Mouse (Mus musculus): ENCODE results near the gene Myadm. TPM values are rescaled to one million over a fixed set of nuclear protein-coding genes. Genes with fewer than 3 reads are reported as not detected.
"Not testable (repeated sequence)": the region's sequence is repeated elsewhere in the genome, so short reads cannot be mapped to it uniquely, and the experiment has no call there.

Myadm gene
- 100 to 1,000 TPM; 109 to 122 TPM for total RNA-seq (2021)
- long read RNA-seq, experiment 1, full-length matches to known transcripts: 106 of 128 reads
- long read RNA-seq, experiment 1, partial matches to known transcripts: 19 of 128 reads
- long read RNA-seq, experiment 1, other reads (novel, unspliced or antisense): 3 of 128 reads
- long read RNA-seq, experiment 2, full-length matches to known transcripts: 45 of 62 reads
- long read RNA-seq, experiment 2, partial matches to known transcripts: 12 of 62 reads
- long read RNA-seq, experiment 2, other reads (novel, unspliced or antisense): 5 of 62 reads

- DNase-seq: peak; percentile 90 to 93
Measured at GRCm38 (mm10) chr7:3288976-3289970, at the start of gene Myadm, which contains the start of gene Prkcg. Gene Myadm, plus strand, starts transcription at chr7:3289080. Gene Prkcg, plus strand, starts transcription at chr7:3289179.

GRCm38 (mm10) chr7:3239193-3239592 is 49.7 kb upstream of the Myadm start:
- DNase-seq: no peak

DNA sequence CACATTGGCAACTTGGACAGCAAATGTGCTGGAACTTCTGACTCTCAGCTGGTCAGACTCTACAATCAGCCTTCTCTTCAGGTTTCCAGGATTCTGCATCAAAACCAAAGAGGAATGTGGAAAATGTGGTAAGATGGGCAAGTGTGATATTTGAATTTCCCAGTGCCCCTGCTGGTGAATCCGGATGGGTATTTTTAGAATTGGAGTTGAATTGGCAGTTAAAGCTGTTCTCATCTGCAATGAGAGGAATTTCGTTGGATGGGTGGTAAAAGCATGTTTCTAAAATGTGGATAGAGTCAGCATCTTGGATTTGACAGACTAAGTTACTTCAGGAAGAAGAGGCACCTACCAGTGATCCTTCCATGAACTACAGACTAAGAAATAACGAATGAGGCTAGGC is 28.2 kb upstream of the Myadm start:
- no peak for DNase-seq

GRCm38 (mm10) chr7:3261446-3261845 is 27.4 kb upstream of the Myadm start:
- DNase-seq: no peak

DNA sequence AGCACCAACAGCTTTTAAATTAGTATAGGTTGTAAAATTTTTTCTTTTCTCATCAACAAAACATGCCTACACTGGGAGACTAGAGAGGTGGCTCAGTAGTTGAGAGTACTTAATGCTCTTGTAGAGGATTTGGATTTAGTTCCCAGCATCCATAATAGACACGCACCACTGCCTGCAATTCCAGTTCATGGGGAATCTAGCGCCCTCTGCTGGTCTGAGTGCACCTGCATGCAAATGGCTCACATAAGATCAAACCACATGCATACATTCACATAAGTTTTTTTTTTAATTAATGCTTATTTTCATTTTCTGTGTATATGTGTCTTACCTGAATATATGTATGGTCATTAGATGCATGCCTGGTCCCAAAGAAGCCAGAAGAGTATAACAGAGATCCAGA is 26.1 kb upstream of the Myadm start:
- DNase-seq: peak; percentile 28 to 72

DNA sequence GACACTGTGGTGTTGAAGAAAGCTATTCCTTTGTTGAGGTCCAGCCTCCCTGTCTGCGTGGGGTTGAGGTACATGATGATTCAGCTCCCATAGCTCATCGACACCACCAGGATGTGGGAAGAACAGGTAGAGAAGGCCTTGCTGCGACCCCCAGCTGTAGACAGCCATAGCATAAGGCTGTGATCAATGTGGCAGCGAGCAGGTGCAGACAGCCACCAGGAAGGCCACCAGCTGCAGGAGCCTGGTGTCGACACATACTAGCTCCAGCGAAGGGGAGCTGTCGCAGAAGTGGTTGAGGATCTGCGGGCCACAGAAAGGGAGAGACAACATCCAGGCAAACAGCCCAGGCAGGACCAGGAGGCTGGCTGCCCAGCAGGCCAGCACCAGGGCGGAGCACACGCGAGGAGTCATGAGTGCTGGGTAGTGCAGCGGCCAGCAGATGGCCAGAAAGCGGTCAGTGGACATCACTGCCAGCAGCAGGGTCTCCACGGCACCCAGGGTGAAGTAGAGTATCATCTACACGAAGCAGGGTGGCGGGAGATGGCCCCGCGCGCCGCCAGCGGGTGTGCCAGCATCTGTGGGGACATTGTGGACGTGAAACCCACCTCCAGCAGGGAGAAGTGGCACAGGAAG is 24.4 kb upstream of the Myadm start:
- no peak for DNase-seq

GRCm38 (mm10) chr7:3265311-3265710 is 23.6 kb upstream of the Myadm start:
- no peak for DNase-seq

GRCm38 (mm10) chr7:3267261-3267660 is 21.6 kb upstream of the Myadm start:
- no peak for DNase-seq

- DNase-seq: peak in 1 of 2 experiments; percentile 32
Measured at GRCm38 (mm10) chr7:3267888-3268287, 21.0 kb upstream of the Myadm start.

GRCm38 (mm10) chr7:3268291-3268690 is 20.6 kb upstream of the Myadm start:
- DNase-seq: peak in 1 of 2 experiments; percentile 15

DNA sequence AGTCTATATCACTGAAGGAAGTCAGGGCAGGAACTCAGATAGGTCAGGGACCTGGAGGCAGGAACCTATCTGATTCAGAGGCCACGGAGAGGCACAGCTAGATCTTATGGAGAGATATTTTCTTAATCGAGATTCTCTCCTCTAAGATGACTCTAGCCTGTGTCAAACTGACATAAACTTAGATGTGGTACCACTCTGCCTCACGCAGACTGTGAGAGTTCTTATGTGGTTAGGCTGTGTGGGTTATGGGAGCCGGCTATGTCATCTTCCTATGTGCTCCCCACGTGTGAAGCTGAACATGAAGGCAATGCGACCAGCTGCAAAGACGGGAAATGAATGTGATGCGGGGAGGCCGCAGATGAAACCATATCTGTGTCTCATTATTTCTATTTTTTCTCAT is 16.7 kb upstream of the Myadm start:
- DNase-seq: no peak

GRCm38 (mm10) chr7:3275455-3276170 is 13.3 kb upstream of the Myadm start:
- peak; percentile 55 to 73 for DNase-seq

GRCm38 (mm10) chr7:3276781-3277180 is 12.1 kb upstream of the Myadm start:
- DNase-seq: not testable (repeated sequence)

DNA sequence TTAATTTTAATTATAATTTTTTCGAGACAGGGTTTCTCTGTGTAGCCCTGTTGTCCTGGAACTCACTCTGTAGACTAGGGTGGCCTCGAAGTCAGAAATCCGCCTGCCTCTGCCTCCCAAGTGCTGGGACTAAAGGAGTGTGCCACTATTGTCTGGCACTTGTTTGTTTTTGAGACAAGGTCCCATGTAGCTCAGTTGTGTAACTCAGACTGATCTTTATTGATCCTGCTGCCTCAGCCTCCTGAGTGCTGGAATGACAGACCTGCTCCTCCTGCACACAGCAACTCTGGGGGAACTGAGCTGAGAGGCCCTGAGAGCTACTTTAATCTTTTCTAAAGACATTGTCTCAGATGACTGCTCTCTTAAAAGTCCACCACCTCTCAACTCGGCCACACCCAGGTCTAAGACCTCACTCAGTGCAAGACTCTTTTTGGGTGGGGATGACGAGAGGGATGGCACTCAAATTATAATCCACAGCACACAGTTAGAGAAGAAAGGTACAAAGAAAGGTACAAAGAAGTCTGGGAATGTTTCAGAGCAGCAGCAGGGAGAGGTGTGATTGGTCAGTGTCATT is 8.7 kb upstream of the Myadm start:
- DNase-seq: no peak

DNA sequence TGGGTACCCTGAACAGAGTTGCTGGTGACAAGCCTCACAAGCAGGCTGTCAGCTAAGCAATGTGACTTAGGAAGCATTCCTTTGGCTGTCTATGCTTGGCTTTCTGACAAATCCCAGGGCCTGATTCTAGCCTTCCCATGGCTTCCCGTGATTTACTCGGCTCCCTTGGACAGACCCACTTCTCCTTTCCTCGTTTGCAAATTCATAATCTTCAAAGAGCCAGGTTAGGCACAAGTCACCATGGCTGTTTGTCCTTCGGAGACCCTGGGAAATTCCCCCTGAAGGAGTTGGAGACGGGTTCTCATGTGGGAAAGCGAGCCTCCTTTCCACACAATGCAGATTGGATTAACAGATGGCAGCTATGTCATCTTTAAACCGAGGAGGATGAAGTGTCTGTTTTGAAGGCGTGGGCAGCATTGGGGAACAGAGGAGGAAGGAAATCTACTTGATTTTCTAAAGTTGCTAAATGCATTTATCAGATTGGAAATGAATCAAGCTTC is 8.2 kb upstream of the Myadm start:
- peak; percentile 59 to 82 for DNase-seq

GRCm38 (mm10) chr7:3281741-3282140 is 7.1 kb upstream of the Myadm start:
- DNase-seq: no peak

DNA sequence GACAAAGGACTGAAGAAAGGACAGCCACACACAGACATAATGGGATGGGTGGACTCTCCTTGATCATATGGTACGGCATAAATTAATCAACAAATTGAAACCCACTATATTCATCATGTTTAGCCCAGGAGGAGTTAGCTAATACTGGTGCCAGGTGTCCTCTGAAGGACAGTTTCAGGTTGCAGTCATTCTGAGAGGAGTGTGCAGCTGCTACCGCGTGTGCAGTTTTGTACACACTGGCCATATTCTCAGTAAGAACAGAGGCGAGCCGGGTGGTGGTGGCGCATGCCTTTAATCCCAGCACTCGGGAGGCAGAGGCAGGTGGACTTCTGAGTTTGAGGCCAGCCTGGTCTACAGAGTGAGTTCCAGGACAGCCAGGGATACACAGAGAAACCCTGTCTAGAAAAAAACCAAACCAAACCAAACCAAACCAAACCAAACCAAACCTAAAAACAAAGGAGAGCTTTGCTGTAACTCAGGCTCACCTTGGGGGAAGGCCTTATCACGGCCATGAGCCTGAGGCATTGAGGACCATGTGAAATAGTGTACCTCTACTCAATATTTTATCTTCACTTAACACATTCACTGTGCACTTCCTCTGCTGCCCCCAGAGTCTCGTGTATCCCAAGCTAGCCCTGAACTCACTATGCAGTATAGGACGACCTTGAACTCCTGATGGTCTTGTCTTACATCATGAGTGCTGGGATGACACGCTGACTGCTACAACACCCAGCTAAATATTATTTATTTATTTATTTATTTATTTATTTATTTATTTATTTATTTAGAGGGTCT is 5.6 kb upstream of the Myadm start:
- no peak for DNase-seq

GRCm38 (mm10) chr7:3284604-3285003 is 4.3 kb upstream of the Myadm start:
- no peak for DNase-seq

DNA sequence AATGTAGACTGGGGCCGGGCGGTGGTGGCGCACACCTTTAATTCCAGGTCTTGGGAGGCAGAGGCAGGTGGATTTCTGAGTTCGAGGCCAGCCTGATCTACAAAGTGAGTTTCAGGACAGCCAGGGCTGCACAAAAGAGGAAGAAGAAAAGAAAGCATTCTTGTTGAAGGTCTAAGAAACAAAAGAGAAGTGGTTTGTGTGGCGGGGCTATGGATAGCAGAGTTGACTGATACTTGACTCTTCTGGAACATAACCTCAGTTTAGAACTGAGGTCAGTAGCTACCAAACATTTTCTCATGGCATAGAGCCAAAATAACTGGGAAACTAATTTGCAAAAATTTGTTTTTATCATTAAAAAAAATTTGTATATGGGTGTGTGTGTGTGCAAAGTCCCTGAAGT is 2.8 kb upstream of the Myadm start:
- DNase-seq: no peak

DNA sequence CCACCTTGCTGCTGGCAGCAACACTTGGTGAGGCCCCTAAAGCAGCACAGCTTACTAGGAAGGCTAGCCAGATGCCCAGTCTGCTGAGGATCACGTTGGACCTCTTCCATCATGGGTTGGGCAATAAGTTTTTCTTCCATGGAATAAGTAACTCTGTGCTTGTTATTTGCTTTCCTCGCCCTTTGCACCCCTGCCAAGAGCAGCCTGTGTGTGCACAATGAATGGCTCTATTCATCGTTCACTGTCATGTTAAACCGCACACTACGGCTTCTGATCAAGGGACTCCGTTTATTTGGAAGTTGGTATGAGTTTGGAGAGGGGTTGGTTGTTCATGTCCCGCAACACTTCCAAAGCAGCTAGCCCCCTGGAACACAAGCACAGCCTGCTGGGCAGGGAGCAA is 1.7 kb upstream of the Myadm start:
- peak in 1 of 2 experiments; percentile 22 for DNase-seq
